In genomic region chr11:87584711-87585505, GRCm38 (mm10) we compare ENCODE assay signal across 12 mouse cellular contexts. TPM values are rescaled to one million over a fixed set of nuclear protein-coding genes. Genes with fewer than 3 reads are reported as not detected.
DNase-seq lines count a peak whose midpoint lies in the region; ATAC-seq and TF ChIP-seq lines count a peak whose summit lies in the region.
"Had no signal": no experiment of that assay in that cellular context is flagged by ENCODE, and none has a peak within 500 bp of the region (broad histone marks: within the 10 kb centered on the region; RNA-seq: fewer than 3 reads in every experiment).

No protein-coding gene starts in this region.

- H3K9me3 ChIP-seq in heart, embryonic 15.5 days (replicated peaks) = no peaks in the 10 kb centered on the region
- H3K9me3 ChIP-seq in lung, embryonic 14.5 days (ENCODE audit: low read depth, low read length) = no peaks in the 10 kb centered on the region
- H3K9me3 ChIP-seq: limb, embryonic 10.5 days had no signal

- no peak overlapping the region for H3K9ac ChIP-seq in heart, embryonic 15.5 days
- no peak overlapping the region for H3K9ac ChIP-seq in lung, embryonic 14.5 days

- no peaks in the 10 kb centered on the region for H3K36me3 ChIP-seq in heart, embryonic 15.5 days
- H3K36me3 ChIP-seq in lung, embryonic 14.5 days (ENCODE audit: insufficient read depth) = no peaks in the 10 kb centered on the region
- H3K36me3 ChIP-seq: limb, embryonic 10.5 days had no signal

- DNase-seq in adrenal gland, postnatal 10 days = peak; percentile 49
- DNase-seq in adrenal gland, postnatal 4 days (ENCODE audit: low spot score in 2 of 2) = no peak
- DNase-seq in NIH3T3 (ENCODE audit: low read depth) = peak; percentile 77
- peak; percentile 80 for DNase-seq in lung, embryonic 14.5 days
- DNase-seq in cerebellum, postnatal 10 days = no peak
- DNase-seq in ovary, adult 18-20 months (ENCODE audit: low spot score) = no peak
- DNase-seq in layer of hippocampus, postnatal 14 days (ENCODE audit: low spot score in 2 of 2) = no peak
- DNase-seq: B cell, adult 2 months had no signal

- no peak overlapping the region for H3K4me2 ChIP-seq in heart, embryonic 15.5 days
- H3K4me2 ChIP-seq in lung, embryonic 14.5 days = no peak overlapping the region

- WGBS in heart, embryonic 15.5 days = 71% methylated on average over 10 of the region's 10 CpGs
- WGBS in lung, embryonic 14.5 days = 62% methylated on average over 10 of the region's 10 CpGs

- no peak for ATAC-seq in heart, embryonic 15.5 days (replicated peaks; ENCODE audit: insufficient number of reproducible peaks, insufficient read depth, low FRiP score, low read depth)
- ATAC-seq in lung, embryonic 14.5 days (ENCODE audit: insufficient read depth) = peak; percentile 29; the same call in 1 of the 2 replicates

- H3K4me3 ChIP-seq in heart, embryonic 15.5 days = no peak overlapping the region
- H3K4me3 ChIP-seq in lung, embryonic 14.5 days (ENCODE audit: low read depth, low read length) = no peak overlapping the region
- H3K4me3 ChIP-seq: limb, embryonic 10.5 days had no signal

- H3K27ac ChIP-seq in heart, embryonic 15.5 days = peak overlapping the region; percentile 74
- peak overlapping the region; percentile 77 for H3K27ac ChIP-seq in lung, embryonic 14.5 days (ENCODE audit: low read depth)
- H3K27ac ChIP-seq: limb, embryonic 10.5 days had no signal

- TF ChIP-seq CTCF in lung, embryonic 14.5 days (IDR thresholded peaks at IDR 0.05; ENCODE audit: low read depth) = no peak

- no peaks in the 10 kb centered on the region for H3K27me3 ChIP-seq in heart, embryonic 15.5 days
- no peaks in the 10 kb centered on the region for H3K27me3 ChIP-seq in lung, embryonic 14.5 days (ENCODE audit: insufficient read depth, low read length)

- H3K4me1 ChIP-seq in heart, embryonic 15.5 days (replicated peaks) = peaks cover 21% of the 10 kb centered on the region
- peaks cover 14% of the 10 kb centered on the region; the same call in 1 of the 2 replicates for H3K4me1 ChIP-seq in lung, embryonic 14.5 days (ENCODE audit: insufficient read depth)

RNA-seq across cellular contexts. Expression of gene Mtmr4, which starts 7.1 kb away (rescaled TPM):
- 10 to 100 TPM; 23.9 to 28.4 TPM for total RNA-seq in adrenal gland, postnatal 10 days (2021)
- total RNA-seq in adrenal gland, postnatal 4 days (2021) = 10 to 100 TPM; 29.1 to 33.1 TPM
- 13.1 and 18.4 TPM in 2 replicates for polyA plus RNA-seq in heart, embryonic 15.5 days (2015; fragmentation: Nextera tagmentation; extraction: Ambion mirVana)
- polyA plus RNA-seq in lung, embryonic 14.5 days (2014; fragmentation: Nextera tagmentation; extraction: Ambion mirVana) = 41.2 and 43.6 TPM in 2 replicates
- total RNA-seq in layer of hippocampus, postnatal 14 days (2021) = 10 to 100 TPM; 80.4 to 95.4 TPM

RNA-seq across cellular contexts. Expression of gene Sept4, which starts 16.2 kb away (rescaled TPM):
- 10 to 100 TPM; 54.9 to 55.4 TPM for total RNA-seq in adrenal gland, postnatal 10 days (2021)
- total RNA-seq in adrenal gland, postnatal 4 days (2021) = 10 to 100 TPM; 39.7 to 47.5 TPM
- polyA plus RNA-seq in heart, embryonic 15.5 days (2015; fragmentation: Nextera tagmentation; extraction: Ambion mirVana) = 23.8 and 25.6 TPM in 2 replicates
- 48.5 TPM in 2 replicates for polyA plus RNA-seq in lung, embryonic 14.5 days (2014; fragmentation: Nextera tagmentation; extraction: Ambion mirVana)
- 100 to 1,000 TPM in 1 of 2 experiments, 10 to 100 TPM in 1; 98.9 to 116 TPM for total RNA-seq in layer of hippocampus, postnatal 14 days (2021)

RNA-seq across cellular contexts. Expression of gene Gm11492, which starts 18.5 kb away (rescaled TPM):
- total RNA-seq in adrenal gland, postnatal 10 days (2021) = not detected
- total RNA-seq in adrenal gland, postnatal 4 days (2021) = not detected
- polyA plus RNA-seq in heart, embryonic 15.5 days (2015; fragmentation: Nextera tagmentation; extraction: Ambion mirVana) = not detected in 2 replicates
- not detected in 2 replicates for polyA plus RNA-seq in lung, embryonic 14.5 days (2014; fragmentation: Nextera tagmentation; extraction: Ambion mirVana)
- not detected for total RNA-seq in layer of hippocampus, postnatal 14 days (2021)
- total RNA-seq: hematopoietic stem cell, adult 5-6 weeks had no signal
- polyA plus RNA-seq: embryonic facial prominence, embryonic 11.5 days; limb, embryonic 10.5 days had no signal

RNA-seq across cellular contexts. Expression of gene Hsf5, which starts 32.1 kb away (rescaled TPM):
- under 1 TPM; 0.12 TPM for total RNA-seq in adrenal gland, postnatal 10 days (2021)
- under 1 TPM; 0.17 TPM for total RNA-seq in adrenal gland, postnatal 4 days (2021)
- 0.08 and 0.09 TPM in 2 replicates for polyA plus RNA-seq in heart, embryonic 15.5 days (2015; fragmentation: Nextera tagmentation; extraction: Ambion mirVana)
- 0.38 and 0.41 TPM in 2 replicates for polyA plus RNA-seq in lung, embryonic 14.5 days (2014; fragmentation: Nextera tagmentation; extraction: Ambion mirVana)
- total RNA-seq in layer of hippocampus, postnatal 14 days (2021) = under 1 TPM; 0.43 to 0.60 TPM
- total RNA-seq: hematopoietic stem cell, adult 5-6 weeks had no signal

Comparison
In these comparisons a context has a peak if more than half of its experiments do, and no peak if none do; other contexts are left out.
1. DNase-seq: peak in adrenal gland, postnatal 10 days (single experiment), NIH3T3 (single experiment) and lung, embryonic 14.5 days (single experiment); none in adrenal gland, postnatal 4 days (0 of 2), cerebellum, postnatal 10 days (0 of 2), ovary, adult 18-20 months (single experiment) and layer of hippocampus, postnatal 14 days (0 of 2).